Mouse (Mus musculus) inflammation-experienced regulatory T-cells, adult 6 months (primary cell): Measurements from ENCODE around the gene Sox6. TPM values are rescaled to one million over a fixed set of nuclear protein-coding genes. Genes with fewer than 3 reads are reported as not detected.

Experiments
- ATAC-seq: one replicate; pipeline ENCODE4 v1.8.0; 2017
- polyA plus RNA-seq, 3 experiments: library from polyadenylated mRNA; unstranded; fragments of 100-300 nt; shearing (Covaris generic); gene quantifications; one replicate each; pipeline ENCODE4 v1.2.1; 2017

Gene Sox6
- polyA plus RNA-seq, 3 experiments from 2014 or later, result not detected

DNA sequence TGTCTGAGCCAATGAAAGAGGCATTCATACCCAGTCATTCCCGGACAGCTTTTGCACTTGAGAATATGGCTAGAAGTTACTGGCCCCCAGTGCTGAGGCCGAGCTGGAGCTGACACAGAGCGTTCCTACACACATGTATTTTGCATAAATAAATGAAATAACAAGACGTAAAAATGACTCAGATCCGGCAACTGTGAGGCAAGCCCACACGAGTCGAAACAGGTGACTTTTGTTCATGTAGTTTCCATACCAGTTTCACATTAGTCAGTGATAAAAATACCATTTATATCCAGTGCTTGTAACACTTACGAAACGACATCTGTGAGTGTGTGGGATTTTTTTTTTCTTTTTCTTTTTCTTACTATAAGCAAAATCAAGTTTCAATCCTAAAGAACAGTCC lies 564.5 kb downstream of the Sox6 start:
- ATAC-seq, result no peak

- ATAC-seq, result no peak
Observed at GRCm38 (mm10) chr7:115472850-115473249, 565.7 kb downstream of the Sox6 start.

GRCm38 (mm10) chr7:115471521-115471920 lies 567.1 kb downstream of the Sox6 start:
- ATAC-seq, result no peak

DNA sequence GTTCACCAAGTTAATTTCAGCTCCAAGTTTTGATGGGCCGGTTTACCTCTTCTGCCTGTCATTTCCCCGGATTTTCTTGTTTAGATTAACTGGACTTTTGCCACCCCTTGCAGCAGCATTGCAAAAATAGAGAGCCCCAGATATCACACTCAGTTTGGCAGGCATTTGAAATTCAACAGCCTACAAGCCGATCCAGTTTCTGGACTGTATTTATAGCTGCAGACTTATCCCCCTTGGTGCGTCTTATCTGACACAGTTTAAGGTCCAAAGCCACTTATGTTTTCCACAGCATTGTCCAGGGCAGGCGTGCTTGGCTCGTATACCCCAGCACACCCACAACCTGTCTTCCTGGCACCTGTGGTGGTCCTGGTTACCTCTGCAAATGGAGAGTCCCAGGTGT lies 571.8 kb downstream of the Sox6 start:
- no peak for ATAC-seq

GRCm38 (mm10) chr7:115463367-115463766 lies 575.2 kb downstream of the Sox6 start:
- ATAC-seq, result no peak

- ATAC-seq, result no peak
Observed at GRCm38 (mm10) chr7:115462276-115462675, 576.3 kb downstream of the Sox6 start.

GRCm38 (mm10) chr7:115454988-115455387 lies 583.6 kb downstream of the Sox6 start:
- no peak for ATAC-seq

DNA sequence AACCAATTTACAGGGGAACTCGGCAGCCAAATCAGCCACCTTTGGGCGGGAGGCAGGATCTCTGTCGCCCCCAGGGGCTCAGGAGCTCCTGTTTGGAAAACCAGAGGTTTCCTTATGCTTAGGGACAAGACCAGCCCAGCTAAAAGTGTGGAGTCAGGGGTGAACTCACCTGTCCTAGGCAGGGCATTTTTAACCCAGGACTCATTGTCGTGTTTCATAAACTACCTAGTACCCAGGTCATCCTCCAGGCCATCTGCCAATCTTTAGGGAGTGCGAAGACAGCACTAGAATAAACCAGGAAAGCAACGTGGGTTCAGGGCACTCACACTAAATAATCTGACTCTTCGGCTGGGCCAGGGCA lies 584.9 kb downstream of the Sox6 start:
- ATAC-seq, result no peak

GRCm38 (mm10) chr7:115453042-115453712 lies 585.4 kb downstream of the Sox6 start:
- no peak for ATAC-seq

GRCm38 (mm10) chr7:115450431-115451195 lies 588.0 kb downstream of the Sox6 start:
- ATAC-seq, result no peak

DNA sequence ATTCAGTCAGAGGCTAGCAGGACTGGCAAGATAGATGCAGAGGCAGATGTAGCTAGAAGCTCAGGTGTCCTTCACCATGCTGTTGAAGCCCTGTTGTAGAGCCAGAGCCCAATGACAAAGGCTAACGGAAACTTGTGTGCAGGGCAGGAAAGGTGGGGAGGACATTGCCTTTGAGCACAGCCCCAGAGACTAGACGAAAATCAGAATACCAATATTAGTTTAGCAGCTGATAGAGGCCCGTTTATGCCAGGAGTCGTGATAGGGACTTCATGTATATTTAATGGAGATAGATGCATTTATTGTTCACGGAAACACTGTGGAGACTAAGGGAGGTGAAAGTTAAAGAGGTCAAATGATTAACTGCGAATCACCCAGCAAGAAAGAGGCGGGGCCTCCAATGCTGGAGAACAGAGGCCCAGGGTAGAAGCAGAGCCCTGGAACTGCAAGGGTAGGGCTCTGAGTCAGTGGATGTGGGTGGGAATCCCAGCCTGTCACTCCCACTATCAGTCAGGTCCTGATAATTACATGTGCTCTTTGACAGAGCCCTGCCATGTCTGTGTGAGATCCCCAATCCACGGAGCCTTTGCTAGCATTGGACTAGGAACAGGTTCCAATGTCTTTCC lies 590.1 kb downstream of the Sox6 start:
- no peak for ATAC-seq

GRCm38 (mm10) chr7:115447091-115447490 lies 591.5 kb downstream of the Sox6 start:
- ATAC-seq, result no peak

DNA sequence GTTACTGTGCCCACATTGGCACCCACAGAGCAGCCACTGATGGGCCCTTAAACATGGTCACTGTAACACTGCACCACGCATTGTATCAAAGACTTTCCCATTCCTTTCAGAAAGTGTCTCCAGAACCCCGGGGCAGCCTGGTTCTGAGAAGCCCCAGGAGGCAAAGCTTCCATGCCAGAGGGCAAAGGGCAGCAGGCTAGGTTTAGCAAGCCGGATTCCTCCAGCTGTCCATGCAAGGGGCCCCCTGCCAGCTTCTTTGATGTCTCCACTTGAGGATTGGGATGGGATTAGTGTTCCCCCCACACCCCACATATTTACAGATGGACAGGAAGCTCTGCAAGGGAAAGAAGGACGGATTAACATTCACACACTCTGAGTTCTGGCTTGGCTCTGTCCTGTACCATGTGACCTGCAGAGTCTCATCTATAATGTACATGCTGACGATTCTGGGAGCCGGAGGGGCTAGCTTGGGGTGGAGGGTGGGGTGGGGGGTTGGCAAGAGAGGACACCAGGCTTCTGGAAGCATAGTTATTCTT lies 592.0 kb downstream of the Sox6 start:
- ATAC-seq, result no peak

GRCm38 (mm10) chr7:115426161-115426982 lies 612.2 kb downstream of the Sox6 start:
- no peak for ATAC-seq

DNA sequence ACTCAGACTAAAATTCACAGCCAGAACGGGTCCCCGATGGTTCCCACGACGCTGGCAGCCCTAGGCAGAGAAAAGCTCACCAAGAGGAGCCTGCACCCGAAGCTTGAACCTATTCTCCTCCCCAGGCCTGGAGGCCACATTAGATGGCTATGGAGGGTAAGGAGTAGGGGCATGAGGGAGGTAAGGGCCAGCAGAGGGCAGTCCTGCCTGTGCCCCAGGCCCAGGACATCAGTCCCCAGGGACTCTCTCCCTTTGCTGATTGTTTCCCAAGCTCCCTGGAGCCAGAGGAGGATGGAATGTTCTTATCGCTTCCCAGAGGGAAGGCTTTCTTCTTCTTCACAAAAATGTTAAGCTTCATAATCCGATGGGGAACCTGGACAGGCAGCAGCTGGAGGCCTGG lies 615.8 kb downstream of the Sox6 start:
- no peak for ATAC-seq

- no peak for ATAC-seq
Observed at GRCm38 (mm10) chr7:115420960-115421359, 617.6 kb downstream of the Sox6 start.

Other genes starting within 250 kb of the Sox6 start
- gene 1110004F10Rik, start 601 bp upstream of the Sox6 start, polyA plus RNA-seq, result 100 to 1,000 TPM; 199 to 229 (median 218) TPM
- 1 to 10 TPM in 2 of 3 experiments, under 1 TPM in 1; 0.34 to 1.2 (median 1.2) TPM for gene Gm4353, start 45.8 kb upstream of the Sox6 start, polyA plus RNA-seq